22 mouse cellular contexts compared by ENCODE assay signal in genomic region chr7:99187451-99187850, GRCm38 (mm10). TPM values are rescaled to one million over a fixed set of nuclear protein-coding genes. Genes with fewer than 3 reads are reported as not detected.
DNase-seq lines count a peak whose midpoint lies in the region; ATAC-seq and TF ChIP-seq lines count a peak whose summit lies in the region.
"Had no signal": no experiment of that assay in that cellular context is flagged by ENCODE, and none has a peak within 500 bp of the region (broad histone marks: within the 10 kb centered on the region; RNA-seq: fewer than 3 reads in every experiment).

No protein-coding gene starts in this region.

- TF ChIP-seq CTCF in heart, adult 2 months (IDR thresholded peaks at IDR 0.05) = no peak

- no peak overlapping the region for H3K4me3 ChIP-seq in heart, adult 2 months
- H3K4me3 ChIP-seq: embryonic facial prominence, embryonic 10.5 days; forebrain, embryonic 13.5 days; heart, embryonic 13.5 days; hindbrain, embryonic 10.5 days; intestine, embryonic 15.5 days had no signal

- intact Hi-C loops in gastrocnemius, postnatal 14 days (cut with DNase I; ENCODE audit: low total_unique reads) = no loop called here
- intact Hi-C loops in heart, adult 2 months (cut with DNase I) = no loop called here
- intact Hi-C loops in heart, postnatal 25 days (cut with DNase I) = no loop called here

- no peak for ATAC-seq in frontal cortex, adult (ENCODE audit: low TSS enrichment)
- ATAC-seq: CD4-positive, CD25-positive, alpha-beta regulatory T cell, adult 4 months; forebrain, embryonic 13.5 days; forebrain, postnatal 0 days; intestine, embryonic 15.5 days had no signal

- H3K4me1 ChIP-seq in heart, adult 2 months (ENCODE audit: control insufficient read depth, insufficient read depth, low read length) = no peaks in the 10 kb centered on the region
- H3K4me1 ChIP-seq: forebrain, embryonic 13.5 days; intestine, embryonic 15.5 days had no signal

- 0 out of 2 replicates have a peak, but pooled peaks have one; percentile 58 for TF ChIP-seq EP300 in heart, adult 2 months (IDR thresholded peaks at IDR 0.05; ENCODE audit: insufficient read depth, low read depth, low read length)

- WGBS in heart, adult 2 months = 60% methylated on average over 5 of the region's 5 CpGs

- H3K27me3 ChIP-seq in heart, adult 2 months (ENCODE audit: control insufficient read depth, insufficient read depth, low read length) = no peaks in the 10 kb centered on the region
- H3K27me3 ChIP-seq: intestine, embryonic 15.5 days had no signal

- DNase-seq in adrenal gland, adult 2 months = peak; percentile 46
- DNase-seq in adrenal gland, postnatal 4 days (ENCODE audit: low spot score in 2 of 2) = no peak
- DNase-seq in gastrocnemius, postnatal 14 days = peak; percentile 44
- no peak for DNase-seq in gastrocnemius, adult 18-20 months (ENCODE audit: low spot score)
- DNase-seq in heart, adult 2 months = peak; percentile 27 to 56
- DNase-seq in heart, postnatal 25 days (ENCODE audit: low spot score) = no peak
- DNase-seq in adipocyte (ENCODE audit: low spot score) = peak; percentile 35
- DNase-seq: B cell, adult 2 months; cerebellum, adult 2 months; cerebellum, postnatal 10 days; forebrain, postnatal 0 days; gastrocnemius, postnatal 36 days; kidney, adult 18-20 months had no signal

- H3K79me2 ChIP-seq in heart, adult 2 months (replicated peaks; ENCODE audit: control insufficient read depth, insufficient read depth, low read length) = no peaks in the 10 kb centered on the region

- H3K36me3 ChIP-seq in heart, adult 2 months (ENCODE audit: control insufficient read depth, insufficient read depth, low read length) = no peaks in the 10 kb centered on the region
- H3K36me3 ChIP-seq: embryonic facial prominence, embryonic 10.5 days; G1E; heart, embryonic 13.5 days; hindbrain, embryonic 10.5 days; intestine, embryonic 15.5 days had no signal

- H3K9ac ChIP-seq in heart, adult 2 months (ENCODE audit: low read depth, low read length) = no peak overlapping the region
- H3K9ac ChIP-seq: forebrain, embryonic 13.5 days; forebrain, postnatal 0 days; heart, embryonic 13.5 days; hindbrain, embryonic 14.5 days; intestine, embryonic 15.5 days had no signal

- TF ChIP-seq POLR2A in heart, adult 2 months (IDR thresholded peaks at IDR 0.05; ENCODE audit: insufficient read depth, low read depth, low read length) = no peak

- no peak overlapping the region for H3K27ac ChIP-seq in heart, adult 2 months
- H3K27ac ChIP-seq: embryonic facial prominence, embryonic 10.5 days; forebrain, embryonic 13.5 days; heart, embryonic 13.5 days; hindbrain, embryonic 10.5 days; hindbrain, embryonic 14.5 days; intestine, embryonic 15.5 days had no signal

RNA-seq across cellular contexts. Expression of gene Dgat2, which starts 4.9 kb away (rescaled TPM):
- total RNA-seq in adrenal gland, adult 2 months (2021) = 100 to 1,000 TPM; 498 to 599 TPM
- polyA plus RNA-seq in adrenal gland, adult 2 months (2012; rRNA removed) = 613 and 819 TPM in 2 replicates
- 10 to 100 TPM; 34.5 to 55.3 TPM for total RNA-seq in adrenal gland, postnatal 4 days (2021)
- 10 to 100 TPM; 19.0 to 37.9 TPM for total RNA-seq in gastrocnemius, postnatal 14 days (2021)
- 10 to 100 TPM; 41.9 to 56.0 TPM for total RNA-seq in gastrocnemius, adult 18-20 months (2021)
- 100 to 1,000 TPM; 309 to 376 TPM for total RNA-seq in heart, adult 2 months (2021)
- polyA plus RNA-seq in heart, adult 2 months (2012; rRNA removed) = 347 and 390 TPM in 2 replicates
- 100 to 1,000 TPM; 272 to 339 TPM for total RNA-seq in heart, postnatal 25 days (2021)

RNA-seq across cellular contexts. Expression of gene Uvrag, which starts 46.5 kb away (rescaled TPM):
- 10 to 100 TPM; 18.5 to 30.0 TPM for total RNA-seq in adrenal gland, adult 2 months (2021)
- polyA plus RNA-seq in adrenal gland, adult 2 months (2012; rRNA removed) = 50.4 and 60.6 TPM in 2 replicates
- total RNA-seq in adrenal gland, postnatal 4 days (2021) = 10 to 100 TPM; 32.5 to 43.8 TPM
- total RNA-seq in gastrocnemius, postnatal 14 days (2021) = 10 to 100 TPM; 12.9 to 14.6 TPM
- 1 to 10 TPM; 7.0 to 10.0 TPM for total RNA-seq in gastrocnemius, adult 18-20 months (2021)
- 10 to 100 TPM; 21.0 to 22.1 TPM for total RNA-seq in heart, adult 2 months (2021)
- polyA plus RNA-seq in heart, adult 2 months (2012; rRNA removed) = 5.9 and 9.1 TPM in 2 replicates
- 10 to 100 TPM; 24.9 to 26.3 TPM for total RNA-seq in heart, postnatal 25 days (2021)

RNA-seq across cellular contexts. Expression of gene Mogat2, which starts 51.0 kb away (rescaled TPM):
- total RNA-seq in adrenal gland, adult 2 months (2021) = under 1 TPM in 1 of 2 experiments, not detected in 1; 0.37 TPM
- 1.6 and 4.0 TPM in 2 replicates for polyA plus RNA-seq in adrenal gland, adult 2 months (2012; rRNA removed)
- 1 to 10 TPM in 1 of 2 experiments, under 1 TPM in 1; 0.34 to 4.1 TPM for total RNA-seq in adrenal gland, postnatal 4 days (2021)
- total RNA-seq in gastrocnemius, postnatal 14 days (2021) = under 1 TPM in 1 of 2 experiments, not detected in 1; 0.14 TPM
- not detected for total RNA-seq in gastrocnemius, adult 18-20 months (2021)
- total RNA-seq in heart, adult 2 months (2021) = not detected
- polyA plus RNA-seq in heart, adult 2 months (2012; rRNA removed) = 0.47 TPM in 1 of 2 replicates, not detected in the other
- not detected for total RNA-seq in heart, postnatal 25 days (2021)
- total RNA-seq: G1E; gastrocnemius, postnatal 36 days had no signal
- polyA plus RNA-seq: CD4-positive, CD25-positive, alpha-beta regulatory T cell, adult 4 months; cerebellum, adult 2 months had no signal

Comparison
In these comparisons a context has a peak if more than half of its experiments do, and no peak if none do; other contexts are left out.
1. DNase-seq: peak in adrenal gland, adult 2 months (single experiment), gastrocnemius, postnatal 14 days (single experiment), heart, adult 2 months (2 of 2) and adipocyte (single experiment); none in adrenal gland, postnatal 4 days (0 of 2), gastrocnemius, adult 18-20 months (single experiment) and heart, postnatal 25 days (single experiment).
2. RNA of gene Dgat2, which starts 4.9 kb away (total RNA-seq): 498 to 599 TPM in adrenal gland, adult 2 months, 309 to 376 TPM in heart, adult 2 months and 272 to 339 TPM in heart, postnatal 25 days; 41.9 to 56.0 TPM in gastrocnemius, adult 18-20 months, 34.5 to 55.3 TPM in adrenal gland, postnatal 4 days and 19.0 to 37.9 TPM in gastrocnemius, postnatal 14 days; every median in the first group is over 4 times any median in the second.